Mouse (Mus musculus) kidney, postnatal 0 days (tissue): ENCODE results near the gene Idua. TPM values are rescaled to one million over a fixed set of nuclear protein-coding genes. Genes with fewer than 3 reads are reported as not detected.

ENCODE experiments used
- ATAC-seq: fragments of 200-750 bp; cut with Nextera tagmentation; replicated peaks from 2 replicates; pipeline ENCODE4 v1.8.0; 2017; ENCODE audit warnings: low read depth, moderate number of reproducible peaks, moderate TSS enrichment, moderate library complexity; ENCODE audit not compliant: low FRiP score
- DNase-seq: peaks from one replicate; pipeline ENCODE4 v3.0.0-alpha.2; 2016; ENCODE audit warnings: low spot score
- H3K27ac ChIP-seq: fragments of 300-500 bp; sonication (generic); 2 replicates; pipeline ENCODE4 v1.5.1; 2014; ENCODE audit warnings: mild to moderate bottlenecking
- H3K27me3 ChIP-seq: fragments of 300-500 bp; sonication (generic); 2 replicates; pipeline ENCODE4 v1.6.1; 2014; ENCODE audit warnings: low read length, mixed read lengths; ENCODE audit not compliant: insufficient read depth
- H3K36me3 ChIP-seq: fragments of 300-500 bp; sonication (generic); 2 replicates; pipeline ENCODE4 v1.6.1; 2014; ENCODE audit warnings: low read length, mixed read lengths; ENCODE audit not compliant: insufficient read depth
- H3K4me1 ChIP-seq: fragments of 300-500 bp; sonication (generic); replicated peaks from 2 replicates; pipeline ENCODE4 v1.6.1; 2014; ENCODE audit warnings: antibody characterized with exemption, low read length, mixed read lengths; ENCODE audit not compliant: insufficient read depth
- H3K4me2 ChIP-seq: fragments of 300-500 bp; sonication (generic); 2 replicates; pipeline ENCODE4 v1.6.1; 2014; ENCODE audit warnings: mild to moderate bottlenecking, low read length, moderate library complexity, mixed read lengths
- H3K4me3 ChIP-seq: fragments of 300-500 bp; sonication (generic); replicated peaks from 2 replicates; pipeline ENCODE4 v1.5.1; 2014; ENCODE audit warnings: low read depth, low read length
- H3K9ac ChIP-seq: fragments of 300-500 bp; sonication (generic); 2 replicates; pipeline ENCODE4 v1.6.1; 2014; ENCODE audit warnings: low read depth, low read length
- H3K9me3 ChIP-seq: fragments of 300-500 bp; sonication (generic); replicated peaks from 2 replicates; pipeline ENCODE4 v1.6.1; 2016; ENCODE audit warnings: low read length, inconsistent platforms, mixed read lengths
- CTCF ChIP-seq: IDR thresholded peaks from 2 replicates; pipeline ENCODE4 v1.5.1; 2016; ENCODE audit warnings: antibody characterized with exemption, low read depth, mild to moderate bottlenecking, moderate library complexity
- WGBS: fragments of 180-500 bp; shearing (Covaris S2); extraction: QIAGEN DNeasy Blood & Tissue Kit; methylation state at CpG from one replicate; pipeline ENCODE4 v1.1.7; 2014; 5-methylcytosine and 5-hydroxymethylcytosine counted together
- polyA plus RNA-seq: library from polyadenylated mRNA; unstranded; fragments of >200 nt; fragmentation: Nextera tagmentation; extraction: Ambion mirVana; gene quantifications from 2 replicates; pipeline ENCODE4 v1.2.1, GENCODE M21; 2015

Idua gene
- polyA plus RNA-seq = 6.3 and 7.4 TPM in 2 replicates

DNA sequence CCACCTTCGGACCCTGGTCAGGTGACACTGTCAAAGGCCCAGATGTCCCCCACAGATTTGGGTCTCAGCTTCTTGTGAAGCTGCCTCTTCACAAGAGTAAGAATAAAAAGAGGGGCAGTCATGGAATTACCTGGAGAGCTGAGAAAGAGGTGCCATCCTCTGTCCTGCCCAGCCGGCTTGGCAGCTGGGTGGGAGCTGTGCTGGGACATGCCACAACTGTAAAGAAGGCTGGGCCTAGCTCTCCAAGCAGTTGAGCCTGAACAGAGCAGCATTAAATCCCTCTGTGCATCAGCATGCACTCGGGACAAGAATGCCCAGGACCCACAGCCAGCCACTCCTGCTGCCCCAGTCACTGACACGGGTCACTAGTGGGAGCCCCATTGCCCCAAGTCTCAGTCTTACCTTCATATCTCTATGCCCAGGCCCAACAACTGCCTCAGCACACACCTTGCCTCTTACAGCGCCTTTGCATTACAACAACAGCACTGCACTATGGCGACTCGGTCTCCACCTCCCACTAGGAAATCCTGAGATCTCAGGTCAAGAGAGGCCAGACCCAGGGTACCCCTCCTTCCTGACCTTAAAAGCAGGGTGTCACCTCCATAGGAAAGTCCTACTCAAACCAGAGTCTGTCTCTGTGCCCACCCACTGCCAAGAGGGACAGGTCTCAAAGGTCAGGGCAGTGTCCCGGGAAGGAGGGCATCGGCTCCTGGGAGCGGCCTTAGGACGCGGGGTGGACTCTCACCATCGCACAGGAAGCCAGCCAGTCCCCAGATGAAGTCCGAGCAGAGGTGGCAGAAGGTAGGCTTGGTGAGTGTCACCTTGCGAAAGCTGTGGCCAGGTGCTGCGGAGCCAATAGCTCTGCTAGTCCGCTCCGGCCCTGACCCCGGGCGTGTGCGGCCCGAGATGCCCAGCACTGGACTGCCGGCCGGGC, at the start of gene Idua:
TSS of gene Idua (plus strand) at position 634 of the 934 bp plus-strand sequence.
- peak within 1 kb of the TSS; percentile 91 for H3K9ac ChIP-seq
- H3K9me3 ChIP-seq = no peaks in the 10 kb centered on the region
- H3K4me2 ChIP-seq = peak within 1 kb of the TSS; percentile 97
- TF ChIP-seq CTCF = no peak
- H3K4me3 ChIP-seq = peak within 1 kb of the TSS; percentile 81
- peak within 1 kb of the TSS; percentile 66; the same call in 1 of the 2 replicates for H3K27ac ChIP-seq
- 10% methylated on average over 24 of the region's 24 CpGs for WGBS
- DNase-seq = peak; percentile 19
- H3K4me1 ChIP-seq = peaks cover 4% of the 10 kb centered on the region
- peak; percentile 69 for ATAC-seq
- H3K27me3 ChIP-seq = no peaks in the 10 kb centered on the region
- peaks cover 19% of the 10 kb centered on the region for H3K36me3 ChIP-seq

DNA sequence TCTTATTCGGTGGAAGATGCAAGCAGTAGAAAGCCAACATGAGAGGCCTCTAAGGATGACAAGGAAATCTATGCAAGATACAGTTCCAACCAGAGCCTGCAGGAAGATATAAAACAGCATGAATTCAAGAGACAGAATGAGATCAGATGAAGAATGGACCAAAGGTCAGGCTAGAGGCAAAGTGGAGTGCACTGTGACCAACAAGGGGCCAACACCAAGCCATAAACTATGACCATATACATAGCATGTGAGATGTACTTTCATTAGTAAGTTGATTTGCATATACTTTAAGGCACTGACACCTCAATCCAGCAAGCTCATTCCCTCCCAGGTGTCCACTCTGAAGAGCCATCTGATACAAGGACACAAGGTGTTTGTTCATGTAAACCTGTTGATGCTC, 49.7 kb upstream of the Idua start:
- Histone ChIP-seq H3K4me2 (no peak overlapping the region), H3K4me1 (no peaks in the 10 kb centered on the region), H3K27me3 (no peaks in the 10 kb centered on the region), H3K27ac (no peak overlapping the region), H3K4me3 (no peak overlapping the region), H3K36me3 (peaks cover 70% of the 10 kb centered on the region), H3K9me3 (no peaks in the 10 kb centered on the region), H3K9ac (no peak overlapping the region)
- no peak for DNase-seq
- no peak for ATAC-seq
- WGBS = 100% methylated on average over 1 of the region's 1 CpGs
- TF ChIP-seq CTCF = no peak

DNA sequence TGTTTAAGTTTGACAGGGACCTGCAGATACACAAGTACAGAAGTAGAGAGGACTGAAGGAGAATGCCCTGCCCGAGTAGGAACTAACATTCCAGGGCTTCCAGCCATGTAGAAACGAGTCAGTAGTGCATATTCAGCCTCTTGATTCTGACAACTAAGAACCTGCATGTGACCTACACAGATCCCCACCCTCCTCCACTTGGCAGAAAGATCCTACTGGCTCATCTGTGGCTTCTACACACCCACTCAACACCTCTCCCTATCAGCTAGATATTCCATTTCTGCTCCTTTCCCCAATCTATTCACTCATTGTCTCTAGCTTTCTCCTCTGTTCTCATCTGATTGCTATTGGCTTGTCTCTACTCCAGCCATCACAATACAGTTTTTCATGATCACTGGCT, 38.3 kb upstream of the Idua start:
- 69% methylated on average over 2 of the region's 2 CpGs for WGBS
- no peak for ATAC-seq

DNA sequence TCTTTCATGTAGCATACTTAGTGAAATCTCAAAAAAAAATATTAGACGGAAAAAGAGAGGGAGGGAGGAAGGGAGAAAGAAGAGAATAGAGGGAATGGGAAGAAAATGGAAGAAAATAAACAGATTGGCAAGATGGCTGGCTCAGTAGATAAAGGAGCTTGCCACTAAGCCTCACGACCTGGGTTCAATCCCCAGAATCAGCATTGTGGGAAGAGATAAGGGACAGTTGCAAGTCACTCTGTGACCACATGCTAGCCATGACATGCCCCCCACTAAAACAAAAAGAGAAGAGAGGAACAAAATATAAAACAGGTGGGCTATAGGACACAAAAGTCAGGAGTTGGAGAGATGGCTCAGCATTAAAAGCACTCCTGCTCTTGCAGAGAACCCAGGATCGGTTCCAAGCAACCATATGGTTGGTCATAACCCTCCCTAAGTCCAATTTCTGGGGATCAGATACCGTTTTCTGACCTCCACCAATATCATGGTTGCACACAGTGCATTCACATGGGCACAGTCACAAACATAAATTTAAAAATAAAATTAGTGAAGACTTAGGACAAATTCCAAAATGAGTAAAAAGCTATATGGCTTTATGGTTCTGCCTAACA, 34.0 kb upstream of the Idua start:
- DNase-seq (no peak), ATAC-seq (no peak)
- Histone ChIP-seq H3K36me3 (peaks cover 32% of the 10 kb centered on the region; the same call in 1 of the 2 replicates), H3K4me3 (no peak overlapping the region), H3K9ac (no peak overlapping the region), H3K4me1 (0 out of 2 replicates have a peak, but pooled peaks cover 8% of the 10 kb centered on the region), H3K4me2 (no peak overlapping the region), H3K9me3 (no peaks in the 10 kb centered on the region), H3K27ac (no peak overlapping the region), H3K27me3 (no peaks in the 10 kb centered on the region)
- no peak for TF ChIP-seq CTCF
- WGBS = 88% methylated on average over 4 of the region's 4 CpGs

More for the DNA sequence above, 38.3 kb upstream of the Idua start:
- H3K9ac ChIP-seq = no peak overlapping the region
- TF ChIP-seq CTCF = no peak
- H3K4me1 ChIP-seq = no peaks in the 10 kb centered on the region
- peaks cover 43% of the 10 kb centered on the region for H3K36me3 ChIP-seq
- no peak overlapping the region for H3K4me2 ChIP-seq
- H3K9me3 ChIP-seq = no peaks in the 10 kb centered on the region
- no peak overlapping the region for H3K4me3 ChIP-seq
- H3K27me3 ChIP-seq = no peaks in the 10 kb centered on the region
- H3K27ac ChIP-seq = no peak overlapping the region
- DNase-seq = no peak

DNA sequence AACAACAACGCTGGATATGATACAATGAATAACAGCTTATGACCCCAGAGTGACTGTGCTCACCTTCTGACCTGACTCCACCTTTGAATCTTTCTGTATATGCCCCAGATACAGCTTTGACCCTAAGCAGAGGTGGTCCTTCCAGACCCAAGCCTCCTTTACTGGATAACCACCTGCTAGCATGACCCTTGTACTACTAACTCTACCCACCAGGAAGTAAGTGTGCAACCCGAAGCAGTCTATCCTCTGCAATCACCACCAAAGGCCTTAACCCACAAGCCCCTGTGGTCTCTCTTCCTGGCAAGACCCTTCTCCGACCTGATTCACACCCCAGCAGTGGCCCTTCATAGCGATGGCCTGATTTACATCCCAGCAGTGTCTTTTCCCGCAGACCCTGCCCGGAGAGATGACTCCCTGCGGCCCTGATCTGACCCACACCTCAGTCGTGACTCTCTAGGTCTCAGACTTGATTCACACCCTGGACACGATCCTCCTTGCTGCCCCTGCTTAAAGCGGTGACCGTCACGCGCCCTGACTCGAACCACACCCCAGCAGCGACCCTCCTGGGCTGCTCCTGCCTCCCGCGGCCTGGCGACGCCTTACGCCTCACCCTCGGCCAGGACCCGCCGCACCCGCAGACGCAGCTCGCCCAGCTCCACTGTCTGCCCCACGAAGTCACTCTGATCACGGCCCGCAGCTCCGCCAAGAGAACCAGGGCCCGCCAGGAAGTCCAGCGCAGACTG, 31.1 kb upstream of the Idua start:
- peak overlapping the region; percentile 95 for H3K27ac ChIP-seq
- H3K4me1 ChIP-seq = 0 out of 2 replicates have a peak, but pooled peaks cover 8% of the 10 kb centered on the region
- H3K9ac ChIP-seq = peak overlapping the region; percentile 95
- peak; percentile 72 for ATAC-seq
- H3K36me3 ChIP-seq = peaks cover 7% of the 10 kb centered on the region; the same call in 1 of the 2 replicates
- TF ChIP-seq CTCF = no peak
- DNase-seq = peak; percentile 29
- H3K9me3 ChIP-seq = no peaks in the 10 kb centered on the region
- H3K4me2 ChIP-seq = peak overlapping the region; percentile 94
- H3K27me3 ChIP-seq = no peaks in the 10 kb centered on the region
- H3K4me3 ChIP-seq = peak overlapping the region; percentile 88
- 1% methylated on average over 32 of the region's 32 CpGs for WGBS
